Mouse (Mus musculus) kidney, embryonic 14.5 days (tissue): ENCODE results near the gene Cep63. TPM values are rescaled to one million over a fixed set of nuclear protein-coding genes. Genes with fewer than 3 reads are reported as not detected.

Source experiments
- ATAC-seq: fragments of 200-750 bp; cut with Nextera tagmentation; 2 replicates; pipeline ENCODE4 v1.8.0; 2017; ENCODE audit warnings: moderate number of reproducible peaks, mild to moderate bottlenecking, moderate TSS enrichment, moderate library complexity; ENCODE audit not compliant: low FRiP score, low TSS enrichment
- H3K27ac ChIP-seq: fragments of 300-500 bp; sonication (generic); 2 replicates; pipeline ENCODE4 v1.5.1; 2014; ENCODE audit warnings: low read depth, mild to moderate bottlenecking, low read length, moderate library complexity, mixed read lengths
- H3K27me3 ChIP-seq: fragments of 300-500 bp; sonication (generic); 2 replicates; pipeline ENCODE4 v1.6.1; 2014; ENCODE audit warnings: mild to moderate bottlenecking, low read length; ENCODE audit not compliant: control insufficient read depth, insufficient read depth
- H3K36me3 ChIP-seq: fragments of 300-500 bp; sonication (generic); 2 replicates; pipeline ENCODE4 v1.6.1; 2014; ENCODE audit warnings: low read length, mixed read lengths; ENCODE audit not compliant: control insufficient read depth, insufficient read depth
- H3K4me1 ChIP-seq: fragments of 300-500 bp; sonication (generic); 2 replicates; pipeline ENCODE4 v1.6.1; 2014; ENCODE audit warnings: low read length, mixed read lengths; ENCODE audit not compliant: control insufficient read depth, insufficient read depth
- H3K4me2 ChIP-seq: fragments of 300-500 bp; sonication (generic); replicated peaks from 2 replicates; pipeline ENCODE4 v1.6.1; 2014; ENCODE audit warnings: low read depth, mild to moderate bottlenecking, low read length
- H3K4me3 ChIP-seq: fragments of 300-500 bp; sonication (generic); 2 replicates; pipeline ENCODE4 v1.5.1; 2014; ENCODE audit warnings: mild to moderate bottlenecking, low read length
- H3K9ac ChIP-seq: fragments of 300-500 bp; sonication (generic); 2 replicates; pipeline ENCODE4 v1.6.1; 2014; ENCODE audit warnings: low read depth, mild to moderate bottlenecking, low read length, moderate library complexity
- H3K9me3 ChIP-seq: fragments of 300-500 bp; sonication (generic); 2 replicates; pipeline ENCODE4 v1.6.1; 2016; ENCODE audit warnings: low read length; ENCODE audit not compliant: control insufficient read depth
- WGBS: fragments of 180-500 bp; shearing (Covaris S2); extraction: QIAGEN DNeasy Blood & Tissue Kit; methylation state at CpG from one replicate; pipeline ENCODE4 v1.1.7; 2014; 5-methylcytosine and 5-hydroxymethylcytosine counted together
- polyA plus RNA-seq: library from polyadenylated mRNA; unstranded; fragments of >200 nt; fragmentation: Nextera tagmentation; extraction: Ambion mirVana; gene quantifications from 2 replicates; pipeline ENCODE4 v1.2.1, GENCODE M21; 2014

Cep63 gene
- 49.4 and 51.7 TPM in 2 replicates for polyA plus RNA-seq

- H3K4me1 ChIP-seq = peaks cover 12% of the 10 kb centered on the region
- H3K4me3 ChIP-seq = peak within 1 kb of the TSS; percentile 79
- H3K9me3 ChIP-seq = no peaks in the 10 kb centered on the region
- WGBS = under 1% methylated on average over 76 of the region's 84 CpGs
- H3K9ac ChIP-seq = peak within 1 kb of the TSS; percentile 99
- peak; percentile 95 for ATAC-seq
- no peaks in the 10 kb centered on the region for H3K27me3 ChIP-seq
- no peaks in the 10 kb centered on the region for H3K36me3 ChIP-seq
- H3K27ac ChIP-seq = peak within 1 kb of the TSS; percentile 97
- peak within 1 kb of the TSS; percentile 61 for H3K4me2 ChIP-seq
These were observed at the start of gene Cep63, which contains the start of gene Anapc13 for GRCm38 (mm10) chr9:102625983-102626838. TSS of gene Cep63 (minus strand) at chr9:102626534. TSS of gene Anapc13 (plus strand) at chr9:102626296.

DNA sequence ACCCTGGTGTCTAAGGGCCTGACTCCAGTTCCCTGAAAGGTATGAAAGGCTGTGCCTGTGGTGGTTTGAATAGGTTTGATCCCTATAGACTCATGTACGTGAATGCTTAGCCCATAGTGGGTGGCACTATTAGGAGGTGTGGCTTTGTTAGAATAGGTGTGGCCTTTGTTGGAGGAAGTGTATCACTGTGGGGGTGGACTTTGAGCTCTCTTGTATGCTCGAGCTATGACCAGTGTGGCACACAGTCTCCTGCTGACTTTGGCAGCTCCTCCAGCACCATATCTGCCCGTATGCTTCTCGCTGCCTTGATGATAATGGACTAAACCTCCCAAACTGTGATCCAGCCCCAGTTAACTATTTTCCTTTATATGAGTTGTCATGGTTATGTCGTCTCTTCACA is 49.6 kb upstream of the Cep63 start:
- Histone ChIP-seq H3K4me1 (no peaks in the 10 kb centered on the region), H3K4me3 (no peak overlapping the region), H3K27ac (no peak overlapping the region), H3K36me3 (no peaks in the 10 kb centered on the region), H3K27me3 (no peaks in the 10 kb centered on the region), H3K4me2 (no peak overlapping the region), H3K9me3 (no peaks in the 10 kb centered on the region), H3K9ac (no peak overlapping the region)
- no peak for ATAC-seq
- WGBS = 87% methylated on average over 5 of the region's 5 CpGs

- Histone ChIP-seq H3K4me3 (no peak overlapping the region), H3K4me1 (no peaks in the 10 kb centered on the region), H3K27me3 (no peaks in the 10 kb centered on the region), H3K36me3 (no peaks in the 10 kb centered on the region), H3K27ac (no peak overlapping the region), H3K4me2 (no peak overlapping the region), H3K9me3 (no peaks in the 10 kb centered on the region), H3K9ac (no peak overlapping the region)
- ATAC-seq = no peak
- 66% methylated on average over 7 of the region's 7 CpGs for WGBS
These were observed 47.0 kb upstream of the Cep63 start for GRCm38 (mm10) chr9:102673381-102673780.

GRCm38 (mm10) chr9:102668906-102669305 is 42.6 kb upstream of the Cep63 start:
- H3K4me3 ChIP-seq = no peak overlapping the region
- H3K9me3 ChIP-seq = no peaks in the 10 kb centered on the region
- H3K9ac ChIP-seq = no peak overlapping the region
- no peaks in the 10 kb centered on the region for H3K36me3 ChIP-seq
- WGBS = 87% methylated on average over 12 of the region's 12 CpGs
- no peaks in the 10 kb centered on the region for H3K27me3 ChIP-seq
- no peak overlapping the region for H3K27ac ChIP-seq
- 0 out of 2 replicates have a peak, but pooled peaks cover 4% of the 10 kb centered on the region for H3K4me1 ChIP-seq
- ATAC-seq = no peak
- H3K4me2 ChIP-seq = no peak overlapping the region

GRCm38 (mm10) chr9:102668115-102668514 is 41.8 kb upstream of the Cep63 start:
- Histone ChIP-seq H3K9me3 (no peaks in the 10 kb centered on the region), H3K9ac (no peak overlapping the region), H3K36me3 (no peaks in the 10 kb centered on the region), H3K4me2 (no peak overlapping the region), H3K4me1 (0 out of 2 replicates have a peak, but pooled peaks cover 4% of the 10 kb centered on the region), H3K27me3 (no peaks in the 10 kb centered on the region), H3K27ac (no peak overlapping the region), H3K4me3 (no peak overlapping the region)
- ATAC-seq = peak; percentile 72
- 15% methylated on average over 6 of the region's 6 CpGs for WGBS

GRCm38 (mm10) chr9:102656355-102657095 is 30.2 kb upstream of the Cep63 start:
- Histone ChIP-seq H3K4me2 (no peak overlapping the region), H3K4me1 (0 out of 2 replicates have a peak, but pooled peaks cover 5% of the 10 kb centered on the region), H3K9ac (no peak overlapping the region), H3K4me3 (no peak overlapping the region), H3K27me3 (no peaks in the 10 kb centered on the region), H3K9me3 (no peaks in the 10 kb centered on the region), H3K27ac (no peak overlapping the region), H3K36me3 (no peaks in the 10 kb centered on the region)
- ATAC-seq = no peak
- WGBS = 52% methylated on average over 8 of the region's 8 CpGs

DNA sequence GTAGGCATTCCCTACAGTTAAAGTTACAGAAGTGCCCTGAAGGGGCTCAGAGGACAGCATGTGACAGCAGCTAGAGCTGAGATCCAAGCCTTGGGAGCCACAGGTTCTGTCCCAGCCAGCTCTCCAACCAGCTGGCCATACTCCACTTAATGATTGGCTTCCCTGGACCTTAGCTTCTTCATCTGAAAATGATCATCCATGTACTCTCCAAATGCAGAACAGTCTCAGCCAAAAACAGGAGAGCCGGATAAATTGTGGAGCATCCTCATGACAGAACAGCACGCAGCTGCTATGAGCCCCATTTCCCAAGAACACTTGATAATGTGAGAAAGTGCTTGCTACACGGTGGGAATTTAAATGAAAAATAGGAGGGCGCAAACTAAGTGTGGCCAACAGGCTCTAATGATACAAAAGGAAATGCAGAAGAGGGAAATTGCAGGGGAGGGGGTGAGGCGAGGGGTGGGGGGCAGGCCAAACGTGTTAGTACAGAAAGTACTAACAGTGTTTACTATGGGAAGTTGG is 24.9 kb upstream of the Cep63 start:
- Histone ChIP-seq H3K4me1 (0 out of 2 replicates have a peak, but pooled peaks cover 6% of the 10 kb centered on the region), H3K27ac (no peak overlapping the region), H3K36me3 (no peaks in the 10 kb centered on the region), H3K9me3 (no peaks in the 10 kb centered on the region), H3K4me3 (no peak overlapping the region), H3K9ac (no peak overlapping the region), H3K27me3 (no peaks in the 10 kb centered on the region), H3K4me2 (no peak overlapping the region)
- WGBS = 62% methylated on average over 6 of the region's 6 CpGs
- no peak for ATAC-seq

GRCm38 (mm10) chr9:102650637-102651036 is 24.3 kb upstream of the Cep63 start:
- Histone ChIP-seq H3K36me3 (no peaks in the 10 kb centered on the region), H3K4me1 (0 out of 2 replicates have a peak, but pooled peaks cover 9% of the 10 kb centered on the region), H3K9ac (no peak overlapping the region), H3K4me3 (no peak overlapping the region), H3K4me2 (no peak overlapping the region), H3K27ac (no peak overlapping the region), H3K9me3 (no peaks in the 10 kb centered on the region), H3K27me3 (no peaks in the 10 kb centered on the region)
- no peak for ATAC-seq
- WGBS = 35% methylated on average over 7 of the region's 7 CpGs
